Mouse (Mus musculus) limb, embryonic 15.5 days (tissue): ENCODE results near the gene Slc2a4. TPM values are rescaled to one million over a fixed set of nuclear protein-coding genes. Genes with fewer than 3 reads are reported as not detected.

Experiments used
- ATAC-seq: fragments of 200-750 bp; cut with Nextera tagmentation; 2 replicates; pipeline ENCODE4 v1.8.0; 2017; ENCODE audit warnings: low read depth, moderate TSS enrichment; ENCODE audit not compliant: insufficient number of reproducible peaks, low FRiP score, low TSS enrichment
- H3K27ac ChIP-seq: fragments of 300-500 bp; sonication (generic); 2 replicates; pipeline ENCODE4 v1.5.1; 2015; ENCODE audit warnings: moderate library complexity, mild to moderate bottlenecking, inconsistent platforms
- H3K27me3 ChIP-seq: fragments of 300-500 bp; sonication (generic); 2 replicates; pipeline ENCODE4 v1.6.1; 2015; ENCODE audit warnings: inconsistent platforms
- H3K36me3 ChIP-seq: fragments of 300-500 bp; sonication (generic); 2 replicates; pipeline ENCODE4 v1.6.1; 2015; ENCODE audit warnings: inconsistent platforms
- H3K4me1 ChIP-seq: fragments of 300-500 bp; sonication (generic); 2 replicates; pipeline ENCODE4 v1.6.1; 2015; ENCODE audit warnings: inconsistent platforms
- H3K4me2 ChIP-seq: fragments of 300-500 bp; sonication (generic); 2 replicates; pipeline ENCODE4 v1.6.1; 2015; ENCODE audit warnings: mild to moderate bottlenecking, inconsistent platforms
- H3K4me3 ChIP-seq: fragments of 300-500 bp; sonication (generic); 2 replicates; pipeline ENCODE4 v1.5.1; 2015; ENCODE audit warnings: mild to moderate bottlenecking, inconsistent platforms
- H3K9ac ChIP-seq: fragments of 300-500 bp; sonication (generic); 2 replicates; pipeline ENCODE4 v1.6.1; 2015; ENCODE audit warnings: inconsistent platforms
- H3K9me3 ChIP-seq: fragments of 300-500 bp; sonication (generic); 2 replicates; pipeline ENCODE4 v1.6.1; 2016; ENCODE audit warnings: inconsistent platforms
- WGBS: fragments of 180-500 bp; shearing (Covaris S2); methylation state at CpG from one replicate; pipeline ENCODE4 v1.1.7; 2015; 5-methylcytosine and 5-hydroxymethylcytosine counted together
- polyA plus RNA-seq: library from polyadenylated mRNA; unstranded; fragments of >200 nt; fragmentation: Nextera tagmentation; extraction: Ambion mirVana; gene quantifications from 2 replicates; pipeline ENCODE4 v1.2.1, GENCODE M21; 2015

Slc2a4 gene
- 23.0 and 23.5 TPM in 2 replicates for polyA plus RNA-seq

- WGBS: under 1% methylated on average over 33 of the region's 34 CpGs
- H3K9me3 ChIP-seq: no peaks in the 10 kb centered on the region
- H3K4me2 ChIP-seq: peak within 1 kb of the TSS; percentile 70
- H3K27ac ChIP-seq: peak within 1 kb of the TSS; percentile 86
- peak within 1 kb of the TSS; percentile 56 for H3K4me3 ChIP-seq
- ATAC-seq: peak; percentile 90
- peak within 1 kb of the TSS; percentile 29; the same call in 1 of the 2 replicates for H3K9ac ChIP-seq
- H3K27me3 ChIP-seq: no peaks in the 10 kb centered on the region
- H3K4me1 ChIP-seq: peaks cover 27% of the 10 kb centered on the region
- peaks cover 21% of the 10 kb centered on the region for H3K36me3 ChIP-seq
Observed at GRCm38 (mm10) chr11:69948066-69948762, at the start of gene Slc2a4. Gene Slc2a4, minus strand, starts transcription at chr11:69948188.

DNA sequence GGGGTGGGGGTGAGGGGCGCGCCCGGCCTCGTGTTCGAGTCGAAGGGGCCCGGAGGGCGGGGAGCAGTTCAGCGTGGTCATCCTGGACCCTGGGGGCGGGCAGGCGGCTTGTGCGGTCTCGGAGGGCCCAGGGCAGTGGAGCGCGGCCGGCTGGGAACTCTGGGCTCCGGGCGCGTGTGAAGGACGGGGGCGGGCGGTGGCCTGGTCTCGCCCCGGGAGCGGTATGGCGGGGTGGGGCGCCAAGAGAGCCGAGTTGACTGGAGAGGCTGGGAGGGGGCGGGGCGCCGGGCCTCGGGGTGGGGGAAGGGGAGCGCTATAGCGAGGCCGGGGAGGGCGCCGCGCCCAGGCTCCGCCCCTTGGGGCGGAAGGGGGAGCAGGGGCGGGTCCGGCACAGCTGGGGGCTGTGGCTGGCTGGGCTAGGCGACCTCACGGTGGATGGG lies 49.1 kb upstream of the Slc2a4 start:
- ATAC-seq: peak; percentile 49
- H3K27ac ChIP-seq: peak overlapping the region; percentile 99
- H3K9me3 ChIP-seq: no peaks in the 10 kb centered on the region
- H3K4me2 ChIP-seq: peak overlapping the region; percentile 49
- peaks cover 52% of the 10 kb centered on the region for H3K4me1 ChIP-seq
- WGBS: under 1% methylated on average over 39 of the region's 44 CpGs
- H3K36me3 ChIP-seq: peaks cover 41% of the 10 kb centered on the region
- no peaks in the 10 kb centered on the region for H3K27me3 ChIP-seq
- peak overlapping the region; percentile 93 for H3K9ac ChIP-seq
- peak overlapping the region; percentile 90 for H3K4me3 ChIP-seq

DNA sequence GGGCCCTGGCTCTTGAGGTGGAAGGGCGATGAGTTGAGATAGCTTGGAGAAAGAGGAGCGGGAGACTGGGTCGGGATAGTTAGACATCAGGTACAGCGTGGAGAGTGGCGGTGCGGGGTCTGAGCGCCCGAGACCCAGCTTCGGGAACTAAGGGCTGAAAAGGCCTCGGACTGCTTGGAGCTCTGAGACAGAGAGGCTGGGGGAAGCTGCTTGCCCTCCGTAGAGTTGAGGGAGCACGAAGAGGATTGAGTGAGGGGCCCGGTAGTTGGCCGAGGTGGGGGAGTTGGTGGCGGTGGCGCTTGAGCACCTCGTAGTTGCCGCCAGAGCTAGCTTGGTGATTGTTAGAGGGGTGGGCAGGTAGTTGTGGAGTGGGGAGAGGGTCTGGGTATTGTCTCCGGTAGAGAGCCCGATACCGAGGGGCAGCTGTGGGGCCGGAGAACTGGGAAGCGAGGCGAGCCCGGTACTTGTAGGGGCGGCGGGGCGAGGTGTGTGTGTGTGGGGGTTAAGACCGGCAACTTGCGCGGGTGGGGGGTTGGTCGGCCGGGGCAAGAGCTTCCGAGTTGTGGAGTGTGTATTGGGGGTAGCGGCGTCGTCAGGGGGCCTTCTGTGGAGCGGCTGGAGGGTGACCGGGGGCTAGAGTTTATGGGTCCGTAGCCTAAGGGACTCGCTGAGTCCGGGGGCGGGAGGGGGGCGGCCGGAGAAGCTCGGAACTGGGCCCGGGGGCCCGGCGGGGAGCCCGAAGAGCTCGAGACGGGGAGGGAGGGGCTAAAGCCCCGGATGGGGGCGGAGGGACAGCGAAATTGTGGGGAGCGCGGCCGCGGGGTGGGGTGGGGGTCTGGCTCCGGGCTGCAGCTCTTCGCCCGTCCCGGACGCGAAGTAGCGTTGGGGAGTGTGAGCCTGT lies 48.4 kb upstream of the Slc2a4 start:
- peaks cover 45% of the 10 kb centered on the region for H3K4me1 ChIP-seq
- H3K9ac ChIP-seq: peak overlapping the region; percentile 93
- no peak; the same call in none of the 2 replicates for ATAC-seq

GRCm38 (mm10) chr11:69995391-69995960 lies 47.5 kb upstream of the Slc2a4 start, which contains the start of gene Phf23:
Gene Phf23, plus strand, starts transcription at chr11:69995777.
- Histone ChIP-seq H3K27ac (peak within 1 kb of the TSS; percentile 99), H3K9me3 (no peaks in the 10 kb centered on the region), H3K4me2 (peak within 1 kb of the TSS; percentile 49), H3K4me1 (peaks cover 43% of the 10 kb centered on the region), H3K36me3 (peaks cover 38% of the 10 kb centered on the region), H3K4me3 (peak within 1 kb of the TSS; percentile 90), H3K27me3 (no peaks in the 10 kb centered on the region), H3K9ac (peak within 1 kb of the TSS; percentile 93)
- ATAC-seq: peak; percentile 86
- under 1% methylated on average over 36 of the region's 36 CpGs for WGBS

More for the DNA sequence above, 48.4 kb upstream of the Slc2a4 start:
- no peaks in the 10 kb centered on the region for H3K27me3 ChIP-seq
- H3K36me3 ChIP-seq: peaks cover 38% of the 10 kb centered on the region
- peak overlapping the region; percentile 49 for H3K4me2 ChIP-seq
- peak overlapping the region; percentile 90 for H3K4me3 ChIP-seq
- H3K9me3 ChIP-seq: no peaks in the 10 kb centered on the region
- WGBS: 1% methylated on average over 60 of the region's 66 CpGs
- peak overlapping the region; percentile 99 for H3K27ac ChIP-seq

- Histone ChIP-seq H3K4me3 (peak overlapping the region; percentile 90; the same call in 1 of the 2 replicates), H3K27me3 (no peaks in the 10 kb centered on the region), H3K9me3 (no peaks in the 10 kb centered on the region), H3K4me2 (peak overlapping the region; percentile 32; the same call in 1 of the 2 replicates), H3K9ac (no peak overlapping the region), H3K4me1 (peaks cover 44% of the 10 kb centered on the region), H3K27ac (no peak overlapping the region), H3K36me3 (peaks cover 41% of the 10 kb centered on the region)
- WGBS: 79% methylated on average over 11 of the region's 11 CpGs
- no peak for ATAC-seq
Observed at GRCm38 (mm10) chr11:69994401-69995090, 46.6 kb upstream of the Slc2a4 start.

DNA sequence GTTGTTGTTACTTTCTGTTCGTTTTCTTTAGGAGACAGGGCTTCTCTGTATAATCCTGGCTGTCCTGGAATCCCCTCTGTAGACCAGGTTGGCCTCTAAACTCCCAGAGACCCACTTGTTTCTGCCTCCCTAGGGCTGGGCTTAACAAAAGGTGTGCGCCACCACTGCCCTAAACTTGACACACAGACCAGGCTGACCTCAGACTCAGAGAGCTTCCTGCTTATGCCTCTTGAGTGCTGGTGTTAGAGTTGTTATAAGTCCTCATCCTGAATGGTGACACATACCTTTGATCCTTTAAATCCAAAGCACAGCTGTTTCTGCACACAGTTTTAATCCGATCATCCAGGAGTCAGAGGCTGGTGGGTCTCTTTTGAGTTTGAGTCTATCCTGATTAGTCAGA lies 44.9 kb upstream of the Slc2a4 start:
- Histone ChIP-seq H3K36me3 (peaks cover 42% of the 10 kb centered on the region), H3K27ac (no peak overlapping the region), H3K9me3 (no peaks in the 10 kb centered on the region), H3K27me3 (no peaks in the 10 kb centered on the region), H3K4me2 (peak overlapping the region; percentile 78), H3K4me1 (peaks cover 31% of the 10 kb centered on the region), H3K4me3 (peak overlapping the region; percentile 78), H3K9ac (no peak overlapping the region)
- WGBS: 81% methylated on average over 3 of the region's 3 CpGs
- no peak for ATAC-seq

DNA sequence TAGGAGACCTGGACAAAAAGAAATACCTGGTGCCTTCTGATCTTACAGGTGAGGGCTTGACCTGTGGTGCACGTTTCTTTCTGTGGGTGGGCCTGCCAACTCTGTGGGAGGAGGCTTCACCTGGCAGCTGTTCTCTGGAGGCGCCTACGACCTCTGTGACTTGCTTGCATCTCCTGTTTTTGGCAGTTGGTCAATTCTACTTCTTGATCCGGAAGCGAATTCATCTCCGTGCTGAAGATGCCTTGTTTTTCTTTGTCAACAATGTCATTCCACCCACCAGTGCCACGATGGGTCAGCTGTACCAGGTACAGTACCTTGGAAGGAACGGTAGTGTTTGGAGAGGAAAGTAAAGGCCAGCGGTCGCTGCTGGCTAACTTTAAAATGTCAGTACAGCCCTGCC lies 44.4 kb upstream of the Slc2a4 start:
- peaks cover 47% of the 10 kb centered on the region for H3K36me3 ChIP-seq
- H3K27ac ChIP-seq: peak overlapping the region; percentile 18; the same call in 1 of the 2 replicates

GRCm38 (mm10) chr11:69991711-69992110 lies 43.7 kb upstream of the Slc2a4 start:
- Histone ChIP-seq H3K9me3 (no peaks in the 10 kb centered on the region), H3K4me2 (peak overlapping the region; percentile 78), H3K4me3 (peak overlapping the region; percentile 78), H3K4me1 (peaks cover 22% of the 10 kb centered on the region), H3K9ac (peak overlapping the region; percentile 85), H3K27ac (peak overlapping the region; percentile 97), H3K36me3 (peaks cover 54% of the 10 kb centered on the region), H3K27me3 (no peaks in the 10 kb centered on the region)
- peak; percentile 25; the same call in 1 of the 2 replicates for ATAC-seq
- WGBS: under 1% methylated on average over 15 of the region's 15 CpGs

More for the DNA sequence above, 44.4 kb upstream of the Slc2a4 start:
- 77% methylated on average over 10 of the region's 10 CpGs for WGBS
- Histone ChIP-seq H3K4me1 (peaks cover 26% of the 10 kb centered on the region), H3K9ac (peak overlapping the region; percentile 7; the same call in 1 of the 2 replicates), H3K27me3 (no peaks in the 10 kb centered on the region), H3K4me2 (peak overlapping the region; percentile 78), H3K9me3 (no peaks in the 10 kb centered on the region), H3K4me3 (peak overlapping the region; percentile 78)
- no peak for ATAC-seq

GRCm38 (mm10) chr11:69990850-69991691 lies 43.1 kb upstream of the Slc2a4 start, which contains the start of gene Gabarap:
Gene Gabarap, plus strand, starts transcription at chr11:69991143.
- Histone ChIP-seq H3K27me3 (no peaks in the 10 kb centered on the region), H3K4me1 (peaks cover 22% of the 10 kb centered on the region), H3K9ac (peak within 1 kb of the TSS; percentile 85), H3K4me2 (peak within 1 kb of the TSS; percentile 78), H3K27ac (peak within 1 kb of the TSS; percentile 97), H3K4me3 (peak within 1 kb of the TSS; percentile 78), H3K9me3 (no peaks in the 10 kb centered on the region), H3K36me3 (peaks cover 60% of the 10 kb centered on the region)
- WGBS: under 1% methylated on average over 40 of the region's 40 CpGs
- ATAC-seq: peak; percentile 74

GRCm38 (mm10) chr11:69989949-69990348 lies 42.0 kb upstream of the Slc2a4 start:
- H3K27ac ChIP-seq: peak overlapping the region; percentile 97
- no peak overlapping the region for H3K9ac ChIP-seq
- no peak for ATAC-seq
- peaks cover 67% of the 10 kb centered on the region for H3K36me3 ChIP-seq
- H3K9me3 ChIP-seq: no peaks in the 10 kb centered on the region
- no peaks in the 10 kb centered on the region for H3K27me3 ChIP-seq
- 85% methylated on average over 8 of the region's 8 CpGs for WGBS
- H3K4me3 ChIP-seq: no peak overlapping the region
- H3K4me1 ChIP-seq: peaks cover 22% of the 10 kb centered on the region
- H3K4me2 ChIP-seq: no peak overlapping the region
